Mouse (Mus musculus) brain, embryonic 14.5 days (tissue): Measurements from ENCODE around the gene Stim1.

Experiments used
- CTCF ChIP-seq: fragments of 200-500 bp; IDR thresholded peaks from 2 replicates; pipeline ENCODE4 v1.5.1; 2012; ENCODE audit warnings: inconsistent platforms, mild to moderate bottlenecking, moderate library complexity, borderline replicate concordance; ENCODE audit not compliant: insufficient read depth, insufficient read length; ENCODE audit errors: extremely low read depth
- POLR2A ChIP-seq: fragments of 200-500 bp; IDR thresholded peaks from 2 replicates; pipeline ENCODE4 v1.6.1; 2012; ENCODE audit warnings: mild to moderate bottlenecking, inconsistent platforms, borderline replicate concordance; ENCODE audit not compliant: poor library complexity, insufficient read depth, insufficient read length, severe bottlenecking; ENCODE audit errors: extremely low read depth

DNA sequence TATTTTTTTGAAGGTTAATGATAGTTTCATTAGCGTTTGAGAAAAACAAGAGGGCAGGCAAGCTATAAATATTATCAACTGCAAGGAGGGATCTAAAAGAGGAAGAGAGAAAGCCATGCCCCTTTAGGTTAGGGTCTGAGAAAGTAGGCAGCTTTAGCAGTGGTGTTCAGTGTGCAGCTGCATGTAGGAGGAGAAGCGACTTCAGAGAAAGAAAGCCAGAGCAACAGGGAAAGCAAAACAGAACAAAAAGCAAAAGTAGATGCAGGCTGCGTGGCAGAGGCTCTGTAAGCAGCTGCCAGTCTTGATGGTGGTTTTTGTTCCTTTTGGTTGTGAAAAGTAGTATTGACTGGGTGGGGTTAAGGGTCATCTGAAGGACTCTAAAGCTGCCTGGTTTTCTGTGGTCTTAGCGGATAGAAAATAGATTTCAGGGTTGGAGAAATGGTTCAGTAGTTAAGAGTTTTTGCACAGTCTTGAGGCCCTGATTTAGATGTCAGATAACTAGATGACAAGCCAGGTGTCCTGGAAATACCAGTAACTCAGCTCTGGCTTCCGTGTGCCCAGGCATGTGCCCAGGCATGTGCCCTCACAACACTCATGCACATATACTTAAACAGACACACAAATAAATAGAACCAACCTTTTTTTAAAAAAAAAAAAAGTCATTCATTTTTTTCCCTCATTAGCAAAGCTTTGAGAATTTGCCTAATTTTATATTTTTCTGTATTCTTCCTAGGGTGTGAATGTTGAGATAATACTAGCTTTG, 191.2 kb downstream of the Stim1 start:
- TF ChIP-seq CTCF = no peak
- TF ChIP-seq POLR2A = no peak
